Mouse (Mus musculus): ENCODE results near the gene Wdr47. TPM values are rescaled to one million over a fixed set of nuclear protein-coding genes. Genes with fewer than 3 reads are reported as not detected.
A peak's percentile ranks its signal among the peaks of the same experiment; 100 is the strongest.
"Not testable (repeated sequence)": the region's sequence is repeated elsewhere in the genome, so short reads cannot be mapped to it uniquely, and the experiment has no call there.

Gene Wdr47
- polyA plus RNA-seq, 1 experiment = 1.3 TPM

DNA sequence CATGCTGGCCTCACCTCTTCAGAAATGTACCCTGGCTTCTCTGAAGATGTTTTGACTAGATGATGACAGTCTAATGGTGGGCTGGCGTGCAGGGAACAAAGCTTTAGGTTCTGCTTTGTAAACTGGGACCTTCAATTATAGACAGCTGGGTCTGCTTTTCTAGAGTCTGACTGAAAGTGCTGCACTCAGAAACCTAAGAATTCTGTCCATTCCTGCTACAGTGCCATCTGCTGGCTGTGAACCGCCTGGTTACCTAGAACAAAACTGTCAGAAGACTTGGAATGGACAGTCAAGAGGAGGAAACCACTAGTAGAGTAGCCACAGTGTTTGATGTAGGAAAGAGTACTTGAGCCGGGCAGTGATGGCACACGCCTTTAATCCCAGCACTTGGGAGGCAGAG is 27.8 kb upstream of the Wdr47 start:
- Histone ChIP-seq H3K27ac (ENCODE audit: control insufficient read depth, insufficient read depth, low read depth, low read length, poor library complexity) (peak overlapping the region; percentile 79; the same call in 1 of the 2 replicates), H3K4me3 (replicated peaks; ENCODE audit: control insufficient read depth, low read depth, low read length) (peak overlapping the region; percentile 54), H3K4me1 (ENCODE audit: control insufficient read depth, insufficient read depth, low read length) (no peaks in the 10 kb centered on the region; the same call in 1 of the 2 replicates)
- TF ChIP-seq CTCF (IDR thresholded peaks at IDR 0.05; ENCODE audit: control insufficient read depth, insufficient read depth, low read length) = peak; percentile 58
- no peak for TF ChIP-seq POLR2A (IDR thresholded peaks at IDR 0.05; ENCODE audit: borderline replicate concordance, control insufficient read depth, low read depth, low read length)
- 0% methylated on average over 4 of the region's 4 CpGs for WGBS

DNA sequence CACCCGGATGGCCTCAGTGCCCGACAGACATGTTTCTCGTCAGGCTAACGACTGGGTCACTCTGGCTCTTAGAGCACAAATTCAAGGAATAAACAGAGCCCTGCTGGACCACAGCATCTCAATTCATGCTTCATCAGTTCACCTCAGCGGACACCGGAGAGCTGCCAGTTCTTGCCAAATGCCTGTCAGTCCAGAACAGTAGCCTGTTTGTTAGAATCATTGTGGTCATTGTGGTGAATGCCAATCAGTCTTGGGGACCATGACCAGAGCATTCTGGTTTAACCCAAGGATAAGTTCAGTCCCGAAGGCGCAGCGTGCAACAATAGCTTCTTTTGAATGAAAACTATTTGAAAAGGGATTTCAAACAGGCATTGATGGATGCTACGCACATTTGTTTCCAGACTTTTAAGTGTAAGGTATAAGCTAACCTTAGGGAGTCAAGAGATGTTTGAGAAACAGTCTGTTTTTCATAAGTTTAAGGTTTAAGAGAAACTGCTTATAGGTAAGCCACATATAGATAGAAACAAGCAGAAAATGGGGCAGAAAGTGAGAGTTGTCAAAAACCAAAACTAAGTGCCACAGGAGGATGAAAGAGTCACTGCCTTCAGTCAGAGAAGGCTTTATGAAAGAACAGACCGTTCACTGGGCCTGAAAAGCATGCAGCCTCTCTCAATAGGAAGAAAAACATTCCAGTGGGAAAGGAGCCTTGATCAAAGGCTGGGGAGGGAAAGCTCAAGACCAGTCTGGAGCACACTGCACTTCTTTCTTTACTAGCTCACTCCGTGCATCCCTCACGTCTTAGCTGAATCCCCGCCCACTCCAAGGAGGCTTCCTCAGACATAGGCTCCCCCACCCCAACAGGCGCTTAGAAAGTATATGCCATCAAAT is 22.8 kb upstream of the Wdr47 start:
- no peak overlapping the region for H3K4me3 ChIP-seq (replicated peaks; ENCODE audit: control insufficient read depth, low read depth, low read length)
- no peaks in the 10 kb centered on the region; the same call in 1 of the 2 replicates for H3K4me1 ChIP-seq (ENCODE audit: control insufficient read depth, insufficient read depth, low read length)
- H3K27ac ChIP-seq (ENCODE audit: control insufficient read depth, insufficient read depth, low read depth, low read length, poor library complexity) = no peak overlapping the region
- WGBS = 71% methylated on average over 15 of the region's 15 CpGs
- no peak for TF ChIP-seq POLR2A (IDR thresholded peaks at IDR 0.05; ENCODE audit: borderline replicate concordance, control insufficient read depth, low read depth, low read length)
- no peak for TF ChIP-seq CTCF (IDR thresholded peaks at IDR 0.05; ENCODE audit: control insufficient read depth, insufficient read depth, low read length)

GRCm38 (mm10) chr3:108569636-108570035 is 21.4 kb upstream of the Wdr47 start:
- WGBS = 44% methylated on average over 3 of the region's 3 CpGs
- H3K27ac ChIP-seq (ENCODE audit: control insufficient read depth, insufficient read depth, low read depth, low read length, poor library complexity); H3K4me3 ChIP-seq (replicated peaks; ENCODE audit: control insufficient read depth, low read depth, low read length); H3K4me1 ChIP-seq (ENCODE audit: control insufficient read depth, insufficient read depth, low read length): not testable (repeated sequence)

DNA sequence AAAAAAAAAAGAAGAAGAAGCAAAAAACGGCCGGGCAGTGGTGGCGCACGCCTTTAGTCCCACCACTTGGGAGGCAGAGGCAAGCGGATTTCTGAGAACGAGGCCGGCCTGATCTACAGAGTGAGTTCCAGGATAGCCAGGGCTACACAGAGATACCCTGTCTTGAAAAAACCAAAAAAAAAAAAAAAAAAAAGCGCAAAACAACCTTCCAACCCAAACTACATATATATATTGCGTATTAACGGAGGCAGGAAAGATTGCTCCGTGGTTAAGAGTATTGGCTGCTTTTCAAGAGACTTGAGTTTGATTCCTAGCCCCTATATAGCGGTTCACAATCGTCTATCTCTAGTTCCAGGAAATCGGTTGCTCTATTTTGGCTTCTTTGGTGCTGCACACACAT is 20.3 kb upstream of the Wdr47 start:
- TF ChIP-seq POLR2A (IDR thresholded peaks at IDR 0.05; ENCODE audit: borderline replicate concordance, control insufficient read depth, low read depth, low read length) = no peak
- no peak for TF ChIP-seq CTCF (IDR thresholded peaks at IDR 0.05; ENCODE audit: control insufficient read depth, insufficient read depth, low read length)
- no peak overlapping the region for H3K4me3 ChIP-seq (replicated peaks; ENCODE audit: control insufficient read depth, low read depth, low read length)
- WGBS = 72% methylated on average over 14 of the region's 14 CpGs

GRCm38 (mm10) chr3:108571443-108572294 is 19.4 kb upstream of the Wdr47 start, which contains the start of gene Taf13:
Taf13 (plus strand) TSS chr3:108571698.
- peak within 1 kb of the TSS; percentile 96 for H3K4me3 ChIP-seq (replicated peaks; ENCODE audit: control insufficient read depth, low read depth, low read length)
- peak within 1 kb of the TSS; percentile 81 for H3K27ac ChIP-seq (ENCODE audit: control insufficient read depth, insufficient read depth, low read depth, low read length, poor library complexity)
- no peak for TF ChIP-seq CTCF (IDR thresholded peaks at IDR 0.05; ENCODE audit: control insufficient read depth, insufficient read depth, low read length)
- peak; percentile 100 for TF ChIP-seq POLR2A (IDR thresholded peaks at IDR 0.05; ENCODE audit: borderline replicate concordance, control insufficient read depth, low read depth, low read length)

More for the DNA sequence above, 20.3 kb upstream of the Wdr47 start:
- no peak overlapping the region for H3K27ac ChIP-seq (ENCODE audit: control insufficient read depth, insufficient read depth, low read depth, low read length, poor library complexity)
- peaks cover 2% of the 10 kb centered on the region; the same call in 1 of the 2 replicates for H3K4me1 ChIP-seq (ENCODE audit: control insufficient read depth, insufficient read depth, low read length)

DNA sequence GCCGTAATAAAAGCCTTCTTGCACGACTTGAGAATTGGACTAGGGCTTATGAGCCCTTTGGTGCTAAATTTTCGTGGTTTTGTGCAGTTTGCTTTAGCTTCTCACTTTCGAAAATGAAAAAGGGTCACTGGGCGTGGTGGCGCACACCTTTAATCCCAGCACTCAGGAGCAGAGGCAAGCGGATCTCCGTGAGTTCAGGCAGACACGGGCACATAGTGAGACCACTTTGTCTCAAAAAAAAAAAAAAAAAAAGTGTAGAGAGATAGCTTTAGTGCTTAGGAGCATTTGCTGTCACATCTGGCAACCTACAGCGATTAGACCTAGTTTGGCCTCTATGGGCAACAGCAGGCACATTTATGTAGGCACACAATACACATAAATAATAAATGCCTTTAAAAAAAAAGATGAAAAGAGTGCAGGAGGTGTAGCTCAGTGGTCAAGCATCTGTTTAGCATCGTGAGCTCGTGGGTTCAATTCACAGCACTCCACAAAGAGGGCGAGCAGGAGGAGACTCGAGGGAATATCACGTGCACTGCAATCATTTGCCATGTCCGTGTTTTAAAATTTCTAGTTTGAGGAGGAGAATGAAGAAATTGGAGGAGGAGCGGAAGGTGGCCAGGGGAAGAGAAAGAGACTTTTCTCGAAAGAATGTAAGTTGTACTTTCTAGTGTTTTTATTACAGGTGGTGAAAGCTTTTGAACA is 18.6 kb upstream of the Wdr47 start:
- WGBS = 30% methylated on average over 18 of the region's 18 CpGs
- Histone ChIP-seq H3K4me3 (replicated peaks; ENCODE audit: control insufficient read depth, low read depth, low read length) (peak overlapping the region; percentile 96), H3K4me1 (ENCODE audit: control insufficient read depth, insufficient read depth, low read length) (peaks cover 2% of the 10 kb centered on the region; the same call in 1 of the 2 replicates), H3K27ac (ENCODE audit: control insufficient read depth, insufficient read depth, low read depth, low read length, poor library complexity) (no peak overlapping the region)
- no peak for TF ChIP-seq POLR2A (IDR thresholded peaks at IDR 0.05; ENCODE audit: borderline replicate concordance, control insufficient read depth, low read depth, low read length)
- TF ChIP-seq CTCF (IDR thresholded peaks at IDR 0.05; ENCODE audit: control insufficient read depth, insufficient read depth, low read length) = no peak

More at GRCm38 (mm10) chr3:108571443-108572294, 19.4 kb upstream of the Wdr47 start, which contains the start of gene Taf13:
- WGBS = under 1% methylated on average over 42 of the region's 42 CpGs
- H3K4me1 ChIP-seq (ENCODE audit: control insufficient read depth, insufficient read depth, low read length) = peaks cover 2% of the 10 kb centered on the region; the same call in 1 of the 2 replicates

- TF ChIP-seq CTCF (IDR thresholded peaks at IDR 0.05; ENCODE audit: control insufficient read depth, insufficient read depth, low read length) (no peak), POLR2A (IDR thresholded peaks at IDR 0.05; ENCODE audit: borderline replicate concordance, control insufficient read depth, low read depth, low read length) (no peak)
Measured at GRCm38 (mm10) chr3:108574018-108574417, 17.1 kb upstream of the Wdr47 start.

More at GRCm38 (mm10) chr3:108574018-108574417, 17.1 kb upstream of the Wdr47 start:
- Histone ChIP-seq H3K4me1 (ENCODE audit: control insufficient read depth, insufficient read depth, low read length) (peaks cover 2% of the 10 kb centered on the region; the same call in 1 of the 2 replicates), H3K4me3 (replicated peaks; ENCODE audit: control insufficient read depth, low read depth, low read length) (no peak overlapping the region), H3K27ac (ENCODE audit: control insufficient read depth, insufficient read depth, low read depth, low read length, poor library complexity) (no peak overlapping the region)
- 31% methylated on average over 5 of the region's 5 CpGs for WGBS

All from bone marrow, adult 2 months (tissue).